Comparison of ENCODE assay signal across 22 mouse cellular contexts in genomic region chr1:35535470-35535869, GRCm38 (mm10).
"Had no signal": no experiment of that assay in that cellular context is flagged by ENCODE, and none has a peak within 500 bp of the region (broad histone marks: within the 10 kb centered on the region; RNA-seq: fewer than 3 reads in every experiment).

No protein-coding gene starts in this region.

- H3K9ac ChIP-seq: intestine, embryonic 15.5 days; kidney, embryonic 15.5 days; limb, embryonic 12.5 days; limb, embryonic 15.5 days; liver, embryonic 15.5 days; lung, embryonic 15.5 days; midbrain, embryonic 13.5 days; neural tube, embryonic 13.5 days had no signal

- H3K4me3 ChIP-seq: intestine, embryonic 15.5 days; kidney, embryonic 15.5 days; limb, embryonic 12.5 days; limb, embryonic 15.5 days; liver, embryonic 15.5 days; lung, embryonic 15.5 days; megakaryocyte, embryonic 14.5 days; midbrain, embryonic 10.5 days; midbrain, embryonic 13.5 days; myocyte; neural tube, embryonic 13.5 days had no signal

- ATAC-seq: intestine, embryonic 15.5 days; midbrain, embryonic 13.5 days; midbrain, embryonic 16.5 days had no signal

- H3K4me2 ChIP-seq: intestine, embryonic 15.5 days; kidney, embryonic 15.5 days; limb, embryonic 12.5 days; limb, embryonic 15.5 days; liver, embryonic 11.5 days; liver, embryonic 15.5 days; lung, embryonic 15.5 days; midbrain, embryonic 13.5 days; neural tube, embryonic 13.5 days had no signal

- H3K27me3 ChIP-seq: intestine, embryonic 15.5 days; kidney, embryonic 15.5 days; limb, embryonic 12.5 days; limb, embryonic 15.5 days; liver, embryonic 15.5 days; lung, embryonic 15.5 days; megakaryocyte, embryonic 14.5 days; midbrain, embryonic 13.5 days; neural tube, embryonic 13.5 days had no signal

- DNase-seq: kidney, adult 11 months; kidney, postnatal 10 days; layer of hippocampus, postnatal 36 days; lung, adult 18-20 months; lung, postnatal 10 days; lung, postnatal 36 days; retina, postnatal 1 day; thymus, adult 2 months; thymus, postnatal 14 days had no signal

- H3K4me1 ChIP-seq: intestine, embryonic 15.5 days; kidney, embryonic 15.5 days; limb, embryonic 12.5 days; limb, embryonic 15.5 days; liver, embryonic 15.5 days; lung, embryonic 15.5 days; megakaryocyte, embryonic 14.5 days; midbrain, embryonic 10.5 days; midbrain, embryonic 13.5 days; neural tube, embryonic 13.5 days had no signal

- H3K9me3 ChIP-seq: intestine, embryonic 15.5 days; kidney, embryonic 15.5 days; limb, embryonic 12.5 days; limb, embryonic 15.5 days; liver, embryonic 15.5 days; lung, embryonic 15.5 days; midbrain, embryonic 10.5 days; midbrain, embryonic 13.5 days; neural tube, embryonic 13.5 days had no signal

- H3K27ac ChIP-seq: intestine, embryonic 15.5 days; kidney, embryonic 15.5 days; limb, embryonic 12.5 days; limb, embryonic 15.5 days; liver, embryonic 15.5 days; lung, embryonic 15.5 days; midbrain, embryonic 10.5 days; midbrain, embryonic 13.5 days; neural tube, embryonic 13.5 days had no signal

- H3K36me3 ChIP-seq: intestine, embryonic 15.5 days; kidney, embryonic 15.5 days; limb, embryonic 12.5 days; limb, embryonic 15.5 days; liver, embryonic 15.5 days; lung, embryonic 15.5 days; midbrain, embryonic 10.5 days; midbrain, embryonic 13.5 days; neural tube, embryonic 13.5 days had no signal
